Mouse (Mus musculus) cerebellum, adult 2 months (tissue): ENCODE data around the gene Smim4.

Experiments
- CTCF ChIP-seq: fragments of 200-500 bp; IDR thresholded peaks from 2 replicates; pipeline ENCODE4 v1.5.1; 2011; ENCODE audit warnings: low read depth, mild to moderate bottlenecking, control low read depth, low read length, moderate library complexity, borderline replicate concordance; ENCODE audit not compliant: insufficient read depth
- POLR2A ChIP-seq: fragments of 200-500 bp; IDR thresholded peaks from 2 replicates; pipeline ENCODE4 v1.6.1; 2011; ENCODE audit warnings: low read length, control low read depth, borderline replicate concordance; ENCODE audit not compliant: insufficient read depth

DNA sequence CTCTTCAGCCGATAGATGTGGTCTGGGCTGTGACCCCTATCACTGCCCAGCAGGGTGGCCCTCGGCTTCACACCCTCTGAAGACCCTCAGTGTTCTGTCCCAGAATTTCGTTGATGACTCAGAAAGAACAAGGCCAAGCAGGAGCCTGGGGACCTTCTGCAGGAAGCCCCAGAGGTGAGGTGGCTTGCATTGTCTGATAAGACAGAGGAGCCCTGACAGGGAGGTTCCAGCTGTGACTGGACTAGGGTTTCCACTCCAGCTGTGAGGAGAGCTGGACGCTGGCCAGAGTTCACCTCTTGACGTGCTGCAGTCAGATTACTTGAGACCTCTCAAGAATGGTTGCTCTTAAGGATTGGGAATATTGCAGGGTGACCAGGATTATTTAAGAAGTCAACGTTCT, 3.3 kb upstream of the Smim4 start:
- TF ChIP-seq CTCF (no peak), POLR2A (no peak)
